Mouse (Mus musculus) stomach, embryonic 15.5 days (tissue): ENCODE data around the gene Gadd45b. TPM values are rescaled to one million over a fixed set of nuclear protein-coding genes. Genes with fewer than 3 reads are reported as not detected.

Source experiments
- ATAC-seq: fragments of 200-750 bp; cut with Nextera tagmentation; 2 replicates; pipeline ENCODE4 v1.8.0; 2017; ENCODE audit warnings: low read depth, moderate number of reproducible peaks, moderate TSS enrichment; ENCODE audit not compliant: insufficient read depth, low FRiP score
- H3K27ac ChIP-seq: fragments of 300-500 bp; sonication (generic); 2 replicates; pipeline ENCODE4 v1.5.1; 2015; ENCODE audit warnings: mild to moderate bottlenecking, inconsistent platforms
- H3K27me3 ChIP-seq: fragments of 300-500 bp; sonication (generic); replicated peaks from 2 replicates; pipeline ENCODE4 v1.6.1; 2015; ENCODE audit warnings: inconsistent platforms
- H3K36me3 ChIP-seq: fragments of 300-500 bp; sonication (generic); 2 replicates; pipeline ENCODE4 v1.6.1; 2015; ENCODE audit warnings: inconsistent platforms
- H3K4me1 ChIP-seq: fragments of 300-500 bp; sonication (generic); 2 replicates; pipeline ENCODE4 v1.6.1; 2015; ENCODE audit warnings: inconsistent platforms
- H3K4me2 ChIP-seq: fragments of 300-500 bp; sonication (generic); 2 replicates; pipeline ENCODE4 v1.6.1; 2015; ENCODE audit warnings: mild to moderate bottlenecking, inconsistent platforms
- H3K4me3 ChIP-seq: fragments of 300-500 bp; sonication (generic); replicated peaks from 2 replicates; pipeline ENCODE4 v1.5.1; 2015; ENCODE audit warnings: inconsistent platforms
- H3K9ac ChIP-seq: fragments of 300-500 bp; sonication (generic); 2 replicates; pipeline ENCODE4 v1.6.1; 2015; ENCODE audit warnings: inconsistent platforms
- H3K9me3 ChIP-seq: fragments of 300-500 bp; sonication (generic); 2 replicates; pipeline ENCODE4 v1.6.1; 2016; ENCODE audit warnings: inconsistent platforms
- WGBS: fragments of 180-500 bp; shearing (Covaris S2); methylation state at CpG from one replicate; pipeline ENCODE4 v1.1.7; 2015; 5-methylcytosine and 5-hydroxymethylcytosine counted together
- polyA plus RNA-seq: library from polyadenylated mRNA; unstranded; fragments of >200 nt; fragmentation: Nextera tagmentation; extraction: Ambion mirVana; gene quantifications from 2 replicates; pipeline ENCODE4 v1.2.1, GENCODE M21; 2015

Gadd45b gene
- polyA plus RNA-seq, 1 experiment from 2014 or later = 33.6 TPM

- no peak overlapping the region for H3K4me3 ChIP-seq
- peaks cover 48% of the 10 kb centered on the region for H3K4me1 ChIP-seq
- no peaks in the 10 kb centered on the region for H3K27me3 ChIP-seq
- ATAC-seq = peak; percentile 4; the same call in 1 of the 2 replicates
- no peaks in the 10 kb centered on the region for H3K36me3 ChIP-seq
- 43% methylated on average over 12 of the region's 12 CpGs for whole genome bisulfite sequencing
- H3K9me3 ChIP-seq = no peaks in the 10 kb centered on the region
- no peak overlapping the region for H3K4me2 ChIP-seq
- no peak overlapping the region for H3K9ac ChIP-seq
- peak overlapping the region; percentile 18 for H3K27ac ChIP-seq
These were observed 33.4 kb downstream of the Gadd45b start for GRCm38 (mm10) chr10:80963031-80963975.

GRCm38 (mm10) chr10:80966296-80966695 lies 36.4 kb downstream of the Gadd45b start:
- H3K9me3 ChIP-seq = no peaks in the 10 kb centered on the region
- H3K27me3 ChIP-seq = no peaks in the 10 kb centered on the region
- H3K9ac ChIP-seq = no peak overlapping the region
- 31% methylated on average over 12 of the region's 12 CpGs for WGBS
- 0 out of 2 replicates have a peak overlapping the region, but pooled peaks have one; percentile 1 for H3K27ac ChIP-seq
- no peaks in the 10 kb centered on the region for H3K36me3 ChIP-seq
- H3K4me3 ChIP-seq = no peak overlapping the region
- ATAC-seq = no peak
- peaks cover 35% of the 10 kb centered on the region for H3K4me1 ChIP-seq
- H3K4me2 ChIP-seq = no peak overlapping the region

DNA sequence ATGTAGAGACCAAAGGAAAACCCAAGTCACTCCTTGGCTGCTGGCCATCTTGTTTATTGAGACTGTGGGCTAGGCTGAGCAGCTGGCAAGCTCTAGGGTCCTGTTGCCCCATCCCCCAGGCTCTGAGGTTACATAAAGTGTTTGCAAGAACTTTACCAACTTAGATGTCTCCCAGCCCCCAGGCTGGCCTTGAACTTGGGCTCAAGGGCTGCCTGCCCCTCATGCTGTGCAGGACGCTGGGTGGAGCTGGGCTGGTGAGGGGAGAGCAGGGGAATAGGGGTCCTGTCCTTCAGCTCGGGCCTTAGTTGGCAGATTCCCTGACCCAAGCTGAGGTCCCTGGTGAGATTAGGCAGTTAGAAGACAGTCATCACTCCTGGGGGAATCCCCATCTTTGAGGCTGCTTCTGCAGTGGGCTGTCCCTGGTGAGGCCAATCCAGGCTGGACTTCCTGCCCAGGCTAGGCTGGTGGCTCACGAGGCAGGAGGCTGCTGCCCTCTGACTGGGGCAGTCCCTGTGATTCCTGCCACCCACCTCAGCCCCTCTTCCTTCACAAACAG lies 37.3 kb downstream of the Gadd45b start:
- Histone ChIP-seq H3K4me2 (no peak overlapping the region), H3K9me3 (no peaks in the 10 kb centered on the region), H3K36me3 (no peaks in the 10 kb centered on the region), H3K4me1 (peaks cover 35% of the 10 kb centered on the region), H3K4me3 (no peak overlapping the region), H3K27me3 (no peaks in the 10 kb centered on the region), H3K9ac (no peak overlapping the region), H3K27ac (no peak overlapping the region)
- ATAC-seq = no peak
- WGBS = 45% methylated on average over 3 of the region's 3 CpGs

- peaks cover 30% of the 10 kb centered on the region for H3K4me1 ChIP-seq
- H3K9ac ChIP-seq = no peak overlapping the region
- no peaks in the 10 kb centered on the region for H3K27me3 ChIP-seq
- ATAC-seq = no peak
- H3K27ac ChIP-seq = no peak overlapping the region
- no peak overlapping the region for H3K4me3 ChIP-seq
- H3K9me3 ChIP-seq = no peaks in the 10 kb centered on the region
- H3K4me2 ChIP-seq = no peak overlapping the region
- 84% methylated on average over 4 of the region's 4 CpGs for WGBS
- H3K36me3 ChIP-seq = no peaks in the 10 kb centered on the region
These were observed 38.2 kb downstream of the Gadd45b start for GRCm38 (mm10) chr10:80968106-80968505.

- Histone ChIP-seq H3K4me3 (no peak overlapping the region), H3K4me2 (no peak overlapping the region), H3K9ac (no peak overlapping the region), H3K4me1 (peaks cover 18% of the 10 kb centered on the region), H3K36me3 (no peaks in the 10 kb centered on the region), H3K27ac (no peak overlapping the region), H3K27me3 (no peaks in the 10 kb centered on the region), H3K9me3 (no peaks in the 10 kb centered on the region)
- no peak for ATAC-seq
- WGBS = 78% methylated on average over 3 of the region's 3 CpGs
These were observed 39.4 kb downstream of the Gadd45b start for GRCm38 (mm10) chr10:80969298-80969697.

GRCm38 (mm10) chr10:80970159-80970558 lies 40.3 kb downstream of the Gadd45b start:
- Histone ChIP-seq H3K27me3 (no peaks in the 10 kb centered on the region), H3K36me3 (no peaks in the 10 kb centered on the region), H3K4me3 (no peak overlapping the region), H3K9ac (no peak overlapping the region), H3K4me2 (no peak overlapping the region), H3K4me1 (peaks cover 18% of the 10 kb centered on the region), H3K9me3 (no peaks in the 10 kb centered on the region), H3K27ac (no peak overlapping the region)
- ATAC-seq = no peak
- 83% methylated on average over 8 of the region's 8 CpGs for WGBS

DNA sequence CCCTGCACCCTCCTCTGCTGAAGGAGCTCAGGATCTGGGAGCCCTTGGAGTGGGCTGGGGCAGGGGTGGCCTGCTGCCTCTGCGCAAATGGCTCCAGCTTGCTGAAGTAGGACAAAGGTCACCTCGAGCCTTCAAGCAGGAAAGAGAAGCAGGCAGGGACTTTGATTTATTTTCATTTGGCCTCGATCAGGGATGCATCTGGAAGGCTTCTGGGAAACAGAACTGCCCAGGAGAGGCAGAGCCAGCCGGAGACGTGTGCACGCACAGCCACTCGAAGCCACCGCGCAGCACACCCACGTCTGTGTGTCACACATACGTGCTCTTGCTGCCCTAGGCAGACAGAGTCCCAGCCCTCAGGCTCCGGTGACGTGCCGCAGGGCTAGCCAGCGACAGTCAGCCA lies 41.7 kb downstream of the Gadd45b start:
- Histone ChIP-seq H3K27me3 (no peaks in the 10 kb centered on the region), H3K4me1 (peaks cover 18% of the 10 kb centered on the region), H3K27ac (no peak overlapping the region), H3K4me2 (no peak overlapping the region), H3K9me3 (no peaks in the 10 kb centered on the region), H3K36me3 (no peaks in the 10 kb centered on the region), H3K9ac (no peak overlapping the region), H3K4me3 (no peak overlapping the region)
- no peak for ATAC-seq
- WGBS = 57% methylated on average over 15 of the region's 15 CpGs

GRCm38 (mm10) chr10:80972071-80972987 lies 42.5 kb downstream of the Gadd45b start:
- H3K9ac ChIP-seq = no peak overlapping the region
- no peaks in the 10 kb centered on the region for H3K9me3 ChIP-seq
- peaks cover 13% of the 10 kb centered on the region for H3K4me1 ChIP-seq
- no peak overlapping the region for H3K4me3 ChIP-seq
- no peaks in the 10 kb centered on the region for H3K36me3 ChIP-seq
- 0 out of 2 replicates have a peak overlapping the region, but pooled peaks have one; percentile 9 for H3K27ac ChIP-seq
- no peak for ATAC-seq
- H3K4me2 ChIP-seq = no peak overlapping the region
- no peaks in the 10 kb centered on the region for H3K27me3 ChIP-seq
- WGBS = 38% methylated on average over 11 of the region's 11 CpGs

DNA sequence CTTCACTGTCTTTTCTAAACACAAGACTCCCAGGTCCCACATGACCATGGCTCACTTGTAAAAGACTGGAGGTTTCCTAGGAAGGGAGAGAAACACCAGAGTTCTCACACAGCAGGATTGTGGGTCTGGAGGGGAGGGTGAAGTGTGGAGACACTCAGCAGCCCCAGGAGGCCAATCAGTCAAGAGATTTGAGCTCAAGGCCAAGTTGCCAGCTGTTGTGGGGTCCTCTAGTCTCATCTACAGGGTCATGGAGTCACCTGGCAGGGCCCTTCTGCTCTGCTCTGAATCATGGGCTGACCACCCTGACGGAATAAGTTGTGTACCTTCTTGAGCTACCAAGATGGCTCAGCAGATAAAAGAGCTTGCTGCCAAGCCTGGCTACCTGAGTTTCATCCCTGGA lies 43.8 kb downstream of the Gadd45b start:
- H3K27ac ChIP-seq = no peak overlapping the region
- no peak overlapping the region for H3K9ac ChIP-seq
- 55% methylated on average over 1 of the region's 1 CpGs for WGBS
- no peak for ATAC-seq
- peaks cover 11% of the 10 kb centered on the region for H3K4me1 ChIP-seq
- H3K9me3 ChIP-seq = no peaks in the 10 kb centered on the region
- no peak overlapping the region for H3K4me3 ChIP-seq
- no peaks in the 10 kb centered on the region for H3K27me3 ChIP-seq
- H3K4me2 ChIP-seq = no peak overlapping the region
- no peaks in the 10 kb centered on the region for H3K36me3 ChIP-seq

DNA sequence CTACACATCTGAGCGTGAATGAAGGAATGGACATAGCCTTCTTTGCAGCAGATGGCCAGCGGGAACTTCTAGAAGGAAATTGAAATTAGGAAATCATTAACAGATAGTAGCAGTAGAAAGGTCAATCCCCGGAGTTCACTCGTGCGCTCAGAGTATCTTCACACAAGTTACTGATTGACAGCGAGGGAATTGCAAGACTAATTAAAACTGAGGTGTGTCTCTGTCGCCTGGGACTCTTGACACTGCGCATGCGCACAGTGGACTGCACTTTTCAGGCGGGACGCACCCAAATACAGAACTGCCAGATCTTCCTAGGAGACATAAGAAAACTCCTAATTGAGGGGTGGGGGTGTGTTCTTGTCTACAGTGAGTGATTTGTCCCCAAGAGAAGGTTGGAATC lies 45.6 kb downstream of the Gadd45b start:
- Histone ChIP-seq H3K9ac (no peak overlapping the region), H3K36me3 (no peaks in the 10 kb centered on the region), H3K4me1 (peaks cover 11% of the 10 kb centered on the region), H3K9me3 (no peaks in the 10 kb centered on the region), H3K4me3 (no peak overlapping the region), H3K4me2 (no peak overlapping the region), H3K27ac (no peak overlapping the region), H3K27me3 (no peaks in the 10 kb centered on the region)
- no peak for ATAC-seq
- 70% methylated on average over 11 of the region's 11 CpGs for WGBS

DNA sequence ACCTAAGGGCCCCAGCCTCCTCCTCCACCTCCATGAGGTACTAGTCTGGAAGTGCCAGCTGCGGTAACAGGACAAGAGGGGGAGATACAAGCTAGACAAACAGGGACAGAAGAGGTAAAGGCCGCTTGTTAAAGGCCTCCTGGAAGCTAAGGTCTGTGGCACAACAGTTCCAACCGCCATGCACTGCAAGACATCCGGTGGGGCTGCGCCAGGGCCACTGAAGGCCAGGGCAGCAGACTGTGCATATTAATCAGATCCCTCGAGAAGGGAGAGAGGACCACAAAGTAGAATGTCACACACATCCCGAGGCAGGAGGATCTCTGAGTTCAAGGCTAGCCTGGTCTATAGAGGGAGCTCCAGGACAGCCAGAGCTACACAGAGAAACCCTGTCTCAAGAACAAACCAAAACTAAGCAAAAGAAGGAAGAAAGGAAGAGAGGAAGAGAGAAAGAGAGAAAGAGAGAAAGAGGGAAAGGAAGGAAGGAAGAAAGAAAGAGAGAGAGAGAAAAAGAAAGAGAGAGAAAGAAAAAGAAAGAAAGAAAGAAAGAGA lies 51.8 kb downstream of the Gadd45b start:
- no peak overlapping the region for H3K9ac ChIP-seq
- H3K27me3 ChIP-seq = peaks cover 18% of the 10 kb centered on the region
- no peak overlapping the region for H3K27ac ChIP-seq
- no peak for ATAC-seq
- no peaks in the 10 kb centered on the region for H3K36me3 ChIP-seq
- WGBS = 48% methylated on average over 7 of the region's 7 CpGs
- H3K4me1 ChIP-seq = peaks cover 11% of the 10 kb centered on the region
- H3K4me3 ChIP-seq = no peak overlapping the region
- H3K9me3 ChIP-seq = no peaks in the 10 kb centered on the region
- no peak overlapping the region for H3K4me2 ChIP-seq
